Mouse (Mus musculus) C2C12 (cell line): Measurements from ENCODE around the gene Gm20388.

Experiments
- CTCF ChIP-seq: IDR thresholded peaks from one replicate; pipeline ENCODE4 v1.5.1; 2011; ENCODE audit not compliant: control insufficient read depth, insufficient read depth, insufficient read length
- MAX ChIP-seq: IDR thresholded peaks from one replicate; pipeline ENCODE4 v1.6.1; 2011; ENCODE audit warnings: mild to moderate bottlenecking, control low read depth
- MYOD1 ChIP-seq: IDR thresholded peaks from one replicate; pipeline ENCODE4 v1.6.1; 2011; ENCODE audit warnings: low read depth; ENCODE audit not compliant: control insufficient read depth, insufficient read length

DNA sequence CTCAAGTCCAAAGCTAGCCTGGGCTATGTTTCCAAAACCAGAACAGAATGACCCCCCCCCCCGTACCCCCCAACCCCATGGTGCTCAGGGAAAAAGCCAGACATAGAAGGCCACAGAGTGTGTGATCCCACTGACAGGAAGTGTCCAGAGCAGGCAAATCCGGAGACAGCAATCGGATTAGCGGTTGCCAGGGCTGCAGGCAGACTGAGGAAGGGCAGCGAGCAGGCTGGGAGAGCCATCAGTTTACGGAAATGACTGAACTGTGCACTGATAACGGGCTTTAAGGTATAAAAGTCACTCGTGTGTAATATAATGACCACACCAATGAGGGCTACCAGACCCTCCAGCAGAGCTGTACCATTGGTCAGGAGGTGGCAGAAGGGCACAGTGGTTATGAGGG, 730.6 kb downstream of the Gm20388 start:
- TF ChIP-seq MAX (no peak), CTCF (no peak), MYOD1 (no peak)
